13 mouse cellular contexts compared by ENCODE assay signal in genomic region chr11:64034686-64035085, GRCm38 (mm10). TPM values are rescaled to one million over a fixed set of nuclear protein-coding genes. Genes with fewer than 3 reads are reported as not detected.
DNase-seq lines count a peak whose midpoint lies in the region.
"Had no signal": no experiment of that assay in that cellular context is flagged by ENCODE, and none has a peak within 500 bp of the region (broad histone marks: within the 10 kb centered on the region; RNA-seq: fewer than 3 reads in every experiment).

No protein-coding gene starts in this region.

- intact Hi-C loops in heart, postnatal 36 days (cut with DNase I), result no loop called here

- DNase-seq in cerebellum, adult 18-20 months, result peak; percentile 32 to 39
- no peak for DNase-seq in cerebellum, adult 8-10 months
- DNase-seq in heart, adult 11 months, result peak; percentile 63
- no peak for DNase-seq in heart, postnatal 36 days
- DNase-seq in gastrocnemius, postnatal 25 days, result peak; percentile 18
- DNase-seq in skeletal muscle tissue, adult 2 months (ENCODE audit: low read depth, low spot score), result peak; percentile 59
- DNase-seq in urinary bladder, postnatal 25 days (ENCODE audit: low spot score), result no peak
- no peak for DNase-seq in layer of hippocampus, postnatal 10 days (ENCODE audit: low spot score in 2 of 2)
- DNase-seq: adrenal gland, adult 8-10 months; embryo, embryonic 11 days; forebrain, postnatal 0 days; retina, postnatal 1 day; thymus, postnatal 14 days had no signal

RNA-seq across cellular contexts. Expression of gene Cox10, which starts 44.6 kb away (rescaled TPM):
- total RNA-seq in heart, postnatal 36 days (2021), result 10 to 100 TPM; 63.4 to 76.8 TPM
- 10 to 100 TPM; 38.0 to 42.0 TPM for total RNA-seq in gastrocnemius, postnatal 25 days (2021)
- 10 to 100 TPM; 22.4 to 25.9 TPM for total RNA-seq in layer of hippocampus, postnatal 10 days (2021)

Comparison
In these comparisons a context has a peak if more than half of its experiments do, and no peak if none do; other contexts are left out.
1. DNase-seq: peak in cerebellum, adult 18-20 months (2 of 2), heart, adult 11 months (single experiment), gastrocnemius, postnatal 25 days (single experiment) and skeletal muscle tissue, adult 2 months (single experiment); none in cerebellum, adult 8-10 months (single experiment), heart, postnatal 36 days (0 of 2), urinary bladder, postnatal 25 days (single experiment) and layer of hippocampus, postnatal 10 days (0 of 2).